Mouse (Mus musculus) lung, adult 2 months (tissue): ENCODE measurements around the gene Dnajc5.

ENCODE experiments used
- CTCF ChIP-seq: fragments of 200-500 bp; IDR thresholded peaks from 2 replicates; pipeline ENCODE4 v1.5.1; 2011; ENCODE audit warnings: mild to moderate bottlenecking, low read length, control low read depth; ENCODE audit not compliant: insufficient read depth
- POLR2A ChIP-seq: fragments of 200-500 bp; IDR thresholded peaks from 2 replicates; pipeline ENCODE4 v1.6.1; 2011; ENCODE audit warnings: low read depth, mild to moderate bottlenecking, control low read depth, low read length, borderline replicate concordance; ENCODE audit errors: extremely low read depth

- TF ChIP-seq POLR2A (no peak), CTCF (no peak)
Observed at GRCm38 (mm10) chr2:181601751-181602145, 81.5 kb downstream of the Dnajc5 start.
